Mouse (Mus musculus): ENCODE results near the gene Ndrg4. TPM values are rescaled to one million over a fixed set of nuclear protein-coding genes. Genes with fewer than 3 reads are reported as not detected.

The Ndrg4 gene
- 0.21 and 0.40 TPM in 2 replicates for polyA plus RNA-seq (2012; ENCODE audit: low replicate concordance)

DNA sequence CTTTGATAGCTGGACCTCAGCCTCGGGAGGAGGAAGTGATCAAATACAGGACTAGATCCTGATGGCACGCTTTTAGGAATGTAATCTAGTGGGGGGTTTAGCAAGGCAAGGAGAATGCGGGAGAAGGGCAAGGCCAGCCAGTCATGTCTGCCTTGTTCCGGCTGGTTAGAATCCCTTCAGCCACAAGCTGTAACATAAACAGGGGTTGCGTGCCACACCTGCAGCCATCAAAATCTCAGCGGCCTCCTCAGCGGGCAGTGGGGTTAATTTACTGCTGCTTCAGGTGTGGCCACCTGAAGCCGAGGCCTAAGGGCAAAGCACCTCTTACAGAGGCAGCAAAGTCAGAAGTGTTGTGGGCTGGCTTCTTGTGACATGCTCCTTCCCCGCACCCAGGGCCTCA is at the start of gene Ndrg4:
TSS of gene Ndrg4 (plus strand) at position 350 of the 400 bp plus-strand sequence.

DNA sequence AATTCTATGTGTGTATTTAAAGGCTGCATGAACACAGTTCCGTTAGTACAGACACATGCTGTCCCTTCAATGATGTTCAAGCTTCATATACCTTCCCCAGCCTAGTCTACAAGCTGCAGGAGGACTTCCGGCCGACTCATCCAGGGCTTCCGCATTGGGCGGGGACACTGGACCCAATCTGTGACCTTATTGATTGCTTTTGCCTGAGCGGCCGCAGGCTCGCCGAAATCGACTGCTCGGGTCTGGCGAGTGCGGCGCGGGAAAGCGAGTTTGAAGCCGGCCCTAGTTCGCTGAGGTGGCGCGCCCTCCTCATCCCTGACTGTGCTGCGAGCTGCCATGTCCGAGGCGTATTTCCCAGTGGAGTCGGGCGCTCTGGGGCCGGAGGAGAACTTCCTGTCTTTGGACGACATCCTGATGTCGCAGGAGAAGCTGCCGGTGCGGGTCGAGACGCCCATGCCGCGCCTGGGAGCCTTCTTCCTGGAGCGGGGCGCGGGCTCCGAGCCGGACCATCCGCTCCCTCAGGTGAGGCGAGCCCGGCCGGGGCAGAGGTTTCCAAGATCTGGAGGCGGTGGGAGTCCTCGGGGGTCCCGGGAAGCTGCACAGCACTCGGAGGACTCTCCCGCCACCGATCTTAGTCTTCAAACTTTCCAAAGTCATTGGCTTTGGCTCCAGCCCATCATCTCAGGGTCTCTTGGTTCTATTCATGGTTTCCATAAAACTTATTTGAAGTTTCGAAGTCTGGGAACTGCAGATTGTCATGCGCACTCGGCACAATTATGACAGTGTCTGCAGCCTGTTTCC is 43.3 kb upstream of the Ndrg4 start, which contains the start of gene Gins3:
TSS of gene Gins3 (plus strand) at position 192 of the 801 bp plus-strand sequence.

GRCm38 (mm10) chr8:95715676-95716531 is 39.1 kb downstream of the Ndrg4 start, which contains the start of gene Setd6:
Setd6 (plus strand) TSS chr8:95715881.

Other genes starting within 250 kb of the Ndrg4 start
- gene Cfap20, start 242.1 kb upstream of the Ndrg4 start, polyA plus RNA-seq (2012; ENCODE audit: low replicate concordance): 32.1 and 32.2 TPM in 2 replicates
- gene Csnk2a2, start 186.9 kb upstream of the Ndrg4 start, polyA plus RNA-seq (2012; ENCODE audit: low replicate concordance): 20.2 and 41.4 TPM in 2 replicates
- not detected in 2 replicates for gene Ccdc113, start 142.9 kb upstream of the Ndrg4 start, polyA plus RNA-seq (2012; ENCODE audit: low replicate concordance)
- not detected in 2 replicates for gene Prss54, start 100.6 kb upstream of the Ndrg4 start, polyA plus RNA-seq (2012; ENCODE audit: low replicate concordance)
- 8.2 and 10.0 TPM in 2 replicates for gene Gins3, start 43.5 kb upstream of the Ndrg4 start, polyA plus RNA-seq (2012; ENCODE audit: low replicate concordance)
- 11.1 and 15.0 TPM in 2 replicates for gene Setd6, start 38.9 kb downstream of the Ndrg4 start, polyA plus RNA-seq (2012; ENCODE audit: low replicate concordance)
- gene Cnot1, start 130.5 kb downstream of the Ndrg4 start, polyA plus RNA-seq (2012; ENCODE audit: low replicate concordance): 15.0 and 20.0 TPM in 2 replicates
- 41.3 and 41.9 TPM in 2 replicates for gene Sap18b, start 148.4 kb downstream of the Ndrg4 start, polyA plus RNA-seq (2012; ENCODE audit: low replicate concordance)
- gene Slc38a7, start 176.6 kb downstream of the Ndrg4 start, polyA plus RNA-seq (2012; ENCODE audit: low replicate concordance): 7.0 and 18.6 TPM in 2 replicates
- 30.4 and 93.7 TPM in 2 replicates for gene Got2, start 211.6 kb downstream of the Ndrg4 start, polyA plus RNA-seq (2012; ENCODE audit: low replicate concordance)

Measured in leukemia stem cell, adult 10-12 weeks (primary cell).